8 mouse cellular contexts compared by ENCODE assay signal in the genomic region with DNA sequence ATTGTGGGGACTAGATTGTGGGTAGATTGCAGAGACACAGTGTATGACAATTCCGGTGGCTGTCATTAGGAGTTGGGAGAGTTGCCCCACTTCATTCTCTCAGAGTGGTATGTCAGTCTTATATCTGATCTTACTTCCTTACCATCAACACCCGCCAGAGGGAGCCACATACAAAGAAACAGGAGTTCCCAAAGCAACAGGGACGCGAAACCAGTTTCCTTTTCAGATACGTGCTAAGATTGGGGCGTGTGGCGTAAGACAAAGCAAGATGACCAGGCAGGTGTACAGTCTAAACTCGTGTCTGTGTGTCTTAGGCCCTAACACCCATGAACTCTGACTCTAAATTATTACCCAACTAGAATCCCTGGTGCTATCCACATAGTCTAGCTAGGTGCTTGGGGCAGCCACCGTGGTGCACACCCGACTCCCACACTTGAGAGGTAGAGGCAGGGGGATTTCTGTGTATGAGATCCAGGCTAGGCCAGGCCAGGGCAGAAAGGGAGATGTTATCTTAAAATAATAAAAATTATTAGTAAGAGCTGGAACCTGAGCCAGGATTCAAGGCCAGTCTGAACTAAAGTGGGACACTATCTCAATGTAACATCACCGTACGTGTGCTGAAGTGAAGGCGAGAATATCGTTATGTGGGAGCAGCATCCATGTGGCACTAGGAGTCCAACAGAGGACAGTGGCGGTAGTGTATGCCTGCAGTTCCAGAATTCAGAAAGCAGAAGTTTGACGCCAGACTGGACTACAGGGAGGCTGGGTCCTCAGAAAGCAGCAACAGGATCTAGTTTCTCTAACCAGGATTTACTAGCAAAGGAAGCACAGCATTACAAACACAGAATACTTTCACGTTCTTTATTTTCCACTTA. TPM values are rescaled to one million over a fixed set of nuclear protein-coding genes. Genes with fewer than 3 reads are reported as not detected.
DNase-seq lines count a peak whose midpoint lies in the region; ATAC-seq lines count a peak whose summit lies in the region.

No protein-coding gene starts in this region.

- H3K36me3 ChIP-seq in erythroblast, embryonic 14.5 days (ENCODE audit: control insufficient read depth), result peaks cover 32% of the 10 kb centered on the region
- H3K36me3 ChIP-seq in heart, embryonic 11.5 days (ENCODE audit: control insufficient read depth, insufficient read depth, low read length), result peaks cover 24% of the 10 kb centered on the region
- H3K36me3 ChIP-seq in kidney, embryonic 15.5 days, result peaks cover 47% of the 10 kb centered on the region

- H3K9me3 ChIP-seq in erythroblast, embryonic 14.5 days (ENCODE audit: control insufficient read depth, low read length), result no peaks in the 10 kb centered on the region
- no peaks in the 10 kb centered on the region for H3K9me3 ChIP-seq in heart, embryonic 11.5 days (replicated peaks; ENCODE audit: control insufficient read depth, low read length)
- no peaks in the 10 kb centered on the region for H3K9me3 ChIP-seq in kidney, embryonic 15.5 days (replicated peaks)

- peak; percentile 92 for DNase-seq in CD4-positive, CD25-positive, alpha-beta regulatory T cell, adult 2 months (ENCODE audit: low read depth, low spot score)
- peak; percentile 81 for DNase-seq in brain, embryonic 18.5 days (ENCODE audit: low read depth, low spot score)
- peak; percentile 86 for DNase-seq in liver
- peak; percentile 78 to 87 for DNase-seq in spleen, postnatal 36 days (ENCODE audit: low spot score in 2 of 2)

- ATAC-seq in heart, embryonic 11.5 days (replicated peaks; ENCODE audit: insufficient number of reproducible peaks, low FRiP score, low TSS enrichment), result no peak
- ATAC-seq in kidney, embryonic 15.5 days (replicated peaks; ENCODE audit: low FRiP score), result 0 out of 2 replicates have a peak, but pooled peaks have one; percentile 9
- peak; percentile 86 for ATAC-seq in monocyte, adult 5-6 weeks (replicated peaks; ENCODE audit: insufficient number of reproducible peaks, low FRiP score, low TSS enrichment, poor library complexity, severe bottlenecking)

- peaks cover 24% of the 10 kb centered on the region for H3K4me1 ChIP-seq in erythroblast, embryonic 14.5 days (ENCODE audit: control insufficient read depth)
- H3K4me1 ChIP-seq in heart, embryonic 11.5 days (ENCODE audit: control insufficient read depth, insufficient read depth, low read length), result peaks cover 17% of the 10 kb centered on the region
- peaks cover 46% of the 10 kb centered on the region for H3K4me1 ChIP-seq in kidney, embryonic 15.5 days

- H3K4me3 ChIP-seq in erythroblast, embryonic 14.5 days (replicated peaks), result peak overlapping the region; percentile 42
- H3K4me3 ChIP-seq in heart, embryonic 11.5 days (ENCODE audit: low read depth, low read length), result no peak overlapping the region
- H3K4me3 ChIP-seq in kidney, embryonic 15.5 days (replicated peaks), result no peak overlapping the region

- no peaks in the 10 kb centered on the region for H3K27me3 ChIP-seq in erythroblast, embryonic 14.5 days (ENCODE audit: control insufficient read depth)
- no peaks in the 10 kb centered on the region for H3K27me3 ChIP-seq in heart, embryonic 11.5 days (ENCODE audit: control insufficient read depth, insufficient read depth, low read length)
- H3K27me3 ChIP-seq in kidney, embryonic 15.5 days, result no peaks in the 10 kb centered on the region

- no peak overlapping the region for H3K9ac ChIP-seq in heart, embryonic 11.5 days (ENCODE audit: low read depth, low read length)
- H3K9ac ChIP-seq in kidney, embryonic 15.5 days, result peak overlapping the region; percentile 5; the same call in 1 of the 2 replicates

- peak overlapping the region; percentile 17; the same call in 1 of the 2 replicates for H3K4me2 ChIP-seq in heart, embryonic 11.5 days
- H3K4me2 ChIP-seq in kidney, embryonic 15.5 days, result peak overlapping the region; percentile 4; the same call in 1 of the 2 replicates

- 55% methylated on average over 17 of the region's 17 CpGs for WGBS in heart, embryonic 11.5 days (ENCODE audit: insufficient replicate concordance)
- whole genome bisulfite sequencing in kidney, embryonic 15.5 days, result 44% methylated on average over 17 of the region's 17 CpGs

- peak overlapping the region; percentile 65 for H3K27ac ChIP-seq in heart, embryonic 11.5 days (ENCODE audit: low read depth, low read length)
- H3K27ac ChIP-seq in kidney, embryonic 15.5 days, result peak overlapping the region; percentile 81

RNA-seq across cellular contexts. Expression of a gene that starts 5.1 kb away (rescaled TPM):
- 1.0 and 1.4 TPM in 2 replicates for polyA plus RNA-seq in erythroblast, embryonic 14.5 days (2012)
- polyA plus RNA-seq in heart, embryonic 11.5 days (2014; fragmentation: Nextera tagmentation; extraction: Ambion mirVana), result 12.3 and 16.1 TPM in 2 replicates
- polyA plus RNA-seq in kidney, embryonic 15.5 days (2015; fragmentation: Nextera tagmentation; extraction: Ambion mirVana), result 20.2 and 21.6 TPM in 2 replicates
- 4.0 to 6.4 TPM (median 4.1 TPM) in 3 replicates for total RNA-seq in monocyte, adult 5-6 weeks (2017)

RNA-seq across cellular contexts. Expression of a gene that starts 29.2 kb away (rescaled TPM):
- 0.47 and 0.65 TPM in 2 replicates for polyA plus RNA-seq in erythroblast, embryonic 14.5 days (2012)
- polyA plus RNA-seq in heart, embryonic 11.5 days (2014; fragmentation: Nextera tagmentation; extraction: Ambion mirVana), result 13.3 and 14.6 TPM in 2 replicates
- 18.6 and 18.7 TPM in 2 replicates for polyA plus RNA-seq in kidney, embryonic 15.5 days (2015; fragmentation: Nextera tagmentation; extraction: Ambion mirVana)
- 16.8 to 32.2 TPM (median 18.2 TPM) in 3 replicates for total RNA-seq in monocyte, adult 5-6 weeks (2017)

RNA-seq across cellular contexts. Expression of a gene that starts 40.4 kb away (rescaled TPM):
- polyA plus RNA-seq in erythroblast, embryonic 14.5 days (2012), result 5.8 and 6.3 TPM in 2 replicates
- polyA plus RNA-seq in heart, embryonic 11.5 days (2014; fragmentation: Nextera tagmentation; extraction: Ambion mirVana), result 73.0 and 83.1 TPM in 2 replicates
- polyA plus RNA-seq in kidney, embryonic 15.5 days (2015; fragmentation: Nextera tagmentation; extraction: Ambion mirVana), result 118 and 125 TPM in 2 replicates
- 89.2 to 110 TPM (median 89.5 TPM) in 3 replicates for total RNA-seq in monocyte, adult 5-6 weeks (2017)

Comparison
In these comparisons a context has a peak if more than half of its experiments do, and no peak if none do; other contexts are left out.
1. RNA of a gene that starts 40.4 kb away (polyA plus RNA-seq): 118 to 125 TPM in kidney, embryonic 15.5 days and 73.0 to 83.1 TPM in heart, embryonic 11.5 days; 5.8 to 6.3 TPM in erythroblast, embryonic 14.5 days; every median in the first group is over 10 times any median in the second.
2. Peak in every context shown above with its lines, with median percentiles within 50 percentile points of each other: DNase-seq.